In genomic region chr17:35166352-35167035, GRCm38 (mm10) we compare ENCODE assay signal across 8 mouse cellular contexts. TPM values are rescaled to one million over a fixed set of nuclear protein-coding genes. Genes with fewer than 3 reads are reported as not detected.
DNase-seq lines count a peak whose midpoint lies in the region; ATAC-seq and TF ChIP-seq lines count a peak whose summit lies in the region.

No protein-coding gene starts in this region.

- H3K9ac ChIP-seq in MEL (ENCODE audit: control insufficient read depth, low read depth, low read length, poor library complexity, severe bottlenecking), result no peak overlapping the region; the same call in 1 of the 2 replicates
- no peak overlapping the region for H3K9ac ChIP-seq in lung, postnatal 0 days (replicated peaks; ENCODE audit: low read depth)

- WGBS in large intestine, adult 2 months, result 71% methylated on average over 8 of the region's 8 CpGs
- whole genome bisulfite sequencing in lung, postnatal 0 days, result 69% methylated on average over 8 of the region's 8 CpGs

- peaks cover 3 to 13% of the 10 kb centered on the region in 2 experiments; a peak in 3 of 4 replicates for H3K4me1 ChIP-seq in MEL (ENCODE audit: control insufficient read depth in 1 of 2, insufficient read depth in 2 of 2, low read length in 2 of 2)
- H3K4me1 ChIP-seq in lung, postnatal 0 days (ENCODE audit: insufficient read depth, low read depth, low read length), result peaks cover 12% of the 10 kb centered on the region

- no peak for ATAC-seq in lung, postnatal 0 days
- ATAC-seq in erythroid progenitor cell, adult 5-6 weeks (replicated peaks; ENCODE audit: low FRiP score, poor library complexity, severe bottlenecking), result no peak

- intact Hi-C loops in heart, postnatal 10 days (cut with DNase I), result loop anchor here (2.0 kb wide), 1 partner anchor 66 kb away; the partner anchor contains the start of gene Atp6v1g2

- no peak overlapping the region for H3K4me3 ChIP-seq in MEL (ENCODE audit: control insufficient read depth in 1 of 2, insufficient read depth in 1 of 2, low read depth in 2 of 2, low read length in 2 of 2)
- no peak overlapping the region for H3K4me3 ChIP-seq in lung, postnatal 0 days (ENCODE audit: low read depth, low read length)

- peak; percentile 80 for TF ChIP-seq RAD21 in MEL (IDR thresholded peaks at IDR 0.05; ENCODE audit: low read depth, low read length)

- no peak for TF ChIP-seq EP300 in MEL (IDR thresholded peaks at IDR 0.05; ENCODE audit: low read depth in 1 of 2, low read length in 2 of 2)
- no peak for TF ChIP-seq EP300 in lung, postnatal 0 days (IDR thresholded peaks at IDR 0.05)

- DNase-seq in A20 (ENCODE audit: low read depth, low spot score), result peak; percentile 88
- peak; percentile 90 for DNase-seq in MEL (ENCODE audit: low read depth, low spot score)
- peak; percentile 81 for DNase-seq in embryo, embryonic 10.5 days (ENCODE audit: low spot score)
- DNase-seq in heart, postnatal 10 days, result peak; percentile 55 to 69
- peak; percentile 87 for DNase-seq in large intestine, adult 2 months (ENCODE audit: low read depth, low spot score)
- DNase-seq in lung, postnatal 0 days (ENCODE audit: low spot score), result peak; percentile 81
- DNase-seq in right cerebral cortex, postnatal 14 days, result peak; percentile 67

- no peaks in the 10 kb centered on the region for H3K9me3 ChIP-seq in MEL (replicated peaks; ENCODE audit: insufficient read depth, low read length)
- no peaks in the 10 kb centered on the region for H3K9me3 ChIP-seq in lung, postnatal 0 days (ENCODE audit: low read length)

- H3K4me2 ChIP-seq in lung, postnatal 0 days (replicated peaks; ENCODE audit: low read depth, low read length), result no peak overlapping the region

- peaks cover 8 to 21% of the 10 kb centered on the region in 2 experiments for H3K36me3 ChIP-seq in MEL (ENCODE audit: control insufficient read depth in 1 of 2, insufficient read depth in 2 of 2, low read length in 2 of 2)
- 0 out of 2 replicates have a peak, but pooled peaks cover 5% of the 10 kb centered on the region for H3K36me3 ChIP-seq in lung, postnatal 0 days (ENCODE audit: insufficient read depth, low read length)

- TF ChIP-seq CTCF in MEL (IDR thresholded peaks at IDR 0.05 in 2 of 3, conservative IDR thresholded peaks at IDR 0.05 in 1 of 3; ENCODE audit: control insufficient read depth in 1 of 3, insufficient read depth in 1 of 3, low read depth in 2 of 3, low read length in 3 of 3, poor library complexity in 1 of 3, severe bottlenecking in 1 of 3), result peak; percentile 46 to 93 (median 83)
- TF ChIP-seq CTCF in lung, postnatal 0 days (IDR thresholded peaks at IDR 0.05), result peak; percentile 83

- H3K27ac ChIP-seq in MEL (ENCODE audit: control insufficient read depth, low read depth, low read length), result no peak overlapping the region
- peak overlapping the region; percentile 96; the same call in 1 of the 2 replicates for H3K27ac ChIP-seq in lung, postnatal 0 days (ENCODE audit: low read length)

- no peaks in the 10 kb centered on the region for H3K27me3 ChIP-seq in MEL (ENCODE audit: control insufficient read depth in 1 of 2, insufficient read depth in 2 of 2, low read length in 2 of 2)
- no peaks in the 10 kb centered on the region for H3K27me3 ChIP-seq in lung, postnatal 0 days (replicated peaks; ENCODE audit: insufficient read depth, low read length)

- H3K79me2 ChIP-seq in MEL (ENCODE audit: control insufficient read depth, insufficient read depth, low read length, poor library complexity), result peaks cover 35% of the 10 kb centered on the region

- TF ChIP-seq POLR2A in MEL (IDR thresholded peaks at IDR 0.05; ENCODE audit: control insufficient read depth in 1 of 2, insufficient read depth in 1 of 2, low read depth in 1 of 2, low read length in 2 of 2, poor library complexity in 1 of 2), result no peak

TF ChIP-seq in MEL, 35 proteins besides CTCF, POLR2A, EP300 and RAD21:
- TF ChIP-seq ELF1 (IDR thresholded peaks at IDR 0.05; ENCODE audit: low read depth, low read length) (no peak), ZC3H11A (IDR thresholded peaks at IDR 0.05; ENCODE audit: low read depth, low read length) (peak; percentile 78), SMC3 (IDR thresholded peaks at IDR 0.05; ENCODE audit: low read depth, low read length) (peak; percentile 90), HCFC1 (IDR thresholded peaks at IDR 0.05; ENCODE audit: low read depth, low read length) (peak; percentile 29; the same call in 1 of the 2 replicates)

RNA-seq across cellular contexts. Expression of gene Prrc2a, which starts 1.8 kb away (rescaled TPM):
- total RNA-seq in MEL (2012; rRNA removed), result 87.6 and 102 TPM in 2 replicates
- 100 to 1,000 TPM in 1 of 2 experiments, 10 to 100 TPM in 1; 71.0 to 663 TPM for polyA plus RNA-seq in MEL (2012; ENCODE audit: insufficient read depth in 1 of 2, insufficient read length in 2 of 2, low read depth in 1 of 2, low replicate concordance in 2 of 2, missing spikeins in 1 of 2)
- 100 to 1,000 TPM; 195 to 211 TPM for total RNA-seq in heart, postnatal 10 days (2021)
- polyA plus RNA-seq in large intestine, adult 2 months (2012; rRNA removed), result 227 and 272 TPM in 2 replicates
- 74.1 and 86.0 TPM in 2 replicates for polyA plus RNA-seq in lung, postnatal 0 days (2015; fragmentation: Nextera tagmentation; extraction: Ambion mirVana)
- total RNA-seq in erythroid progenitor cell, adult 5-6 weeks (2015; ENCODE audit: low replicate concordance), result 227 and 234 TPM in 2 replicates
- 42.0 and 64.3 TPM in 2 replicates for total RNA-seq in erythroid progenitor cell, adult 5-6 weeks (2017; ENCODE audit: low replicate concordance)

RNA-seq across cellular contexts. Expression of gene Aif1, which starts 9.4 kb away (rescaled TPM):
- total RNA-seq in MEL (2012; rRNA removed), result 0.29 and 0.42 TPM in 2 replicates
- polyA plus RNA-seq in MEL (2012; ENCODE audit: insufficient read depth in 1 of 2, insufficient read length in 2 of 2, low read depth in 1 of 2, low replicate concordance in 2 of 2, missing spikeins in 1 of 2), result under 1 TPM in 1 of 2 experiments, not detected in 1; 0.45 TPM
- total RNA-seq in heart, postnatal 10 days (2021), result 1 to 10 TPM; 2.9 to 4.6 TPM
- 3.7 and 3.8 TPM in 2 replicates for polyA plus RNA-seq in large intestine, adult 2 months (2012; rRNA removed)
- polyA plus RNA-seq in lung, postnatal 0 days (2015; fragmentation: Nextera tagmentation; extraction: Ambion mirVana), result 9.9 and 10.3 TPM in 2 replicates
- 14.1 and 28.1 TPM in 2 replicates for total RNA-seq in erythroid progenitor cell, adult 5-6 weeks (2015; ENCODE audit: low replicate concordance)
- 3.3 and 32.3 TPM in 2 replicates for total RNA-seq in erythroid progenitor cell, adult 5-6 weeks (2017; ENCODE audit: low replicate concordance)

RNA-seq across cellular contexts. Expression of gene Lst1, which starts 21.7 kb away (rescaled TPM):
- total RNA-seq in MEL (2012; rRNA removed), result 15.2 and 16.9 TPM in 2 replicates
- 10 to 100 TPM in 1 of 2 experiments, not detected in 1; 29.0 TPM for polyA plus RNA-seq in MEL (2012; ENCODE audit: insufficient read depth in 1 of 2, insufficient read length in 2 of 2, low read depth in 1 of 2, low replicate concordance in 2 of 2, missing spikeins in 1 of 2)
- 1 to 10 TPM; 2.8 to 4.5 TPM for total RNA-seq in heart, postnatal 10 days (2021)
- 25.5 and 32.1 TPM in 2 replicates for polyA plus RNA-seq in large intestine, adult 2 months (2012; rRNA removed)
- polyA plus RNA-seq in lung, postnatal 0 days (2015; fragmentation: Nextera tagmentation; extraction: Ambion mirVana), result 24.8 and 27.5 TPM in 2 replicates
- total RNA-seq in erythroid progenitor cell, adult 5-6 weeks (2015; ENCODE audit: low replicate concordance), result 34.2 and 66.2 TPM in 2 replicates
- 48.4 and 53.5 TPM in 2 replicates for total RNA-seq in erythroid progenitor cell, adult 5-6 weeks (2017; ENCODE audit: low replicate concordance)

RNA-seq across cellular contexts. Expression of gene Ltb, which starts 27.7 kb away (rescaled TPM):
- total RNA-seq in MEL (2012; rRNA removed), result 0.75 and 1.1 TPM in 2 replicates
- polyA plus RNA-seq in MEL (2012; ENCODE audit: insufficient read depth in 1 of 2, insufficient read length in 2 of 2, low read depth in 1 of 2, low replicate concordance in 2 of 2, missing spikeins in 1 of 2), result 1 to 10 TPM in 1 of 2 experiments, not detected in 1; 1.5 TPM
- 1 to 10 TPM in 1 of 2 experiments, under 1 TPM in 1; 0.94 to 1.2 TPM for total RNA-seq in heart, postnatal 10 days (2021)
- polyA plus RNA-seq in large intestine, adult 2 months (2012; rRNA removed), result 23.4 and 35.1 TPM in 2 replicates
- polyA plus RNA-seq in lung, postnatal 0 days (2015; fragmentation: Nextera tagmentation; extraction: Ambion mirVana), result 2.3 and 3.0 TPM in 2 replicates
- total RNA-seq in erythroid progenitor cell, adult 5-6 weeks (2015; ENCODE audit: low replicate concordance), result 1.8 and 8.0 TPM in 2 replicates
- 0.30 and 10.0 TPM in 2 replicates for total RNA-seq in erythroid progenitor cell, adult 5-6 weeks (2017; ENCODE audit: low replicate concordance)

RNA-seq across cellular contexts. Expression of gene Bag6, which starts 31.5 kb away (rescaled TPM):
- total RNA-seq in MEL (2012; rRNA removed), result 98.2 and 102 TPM in 2 replicates
- polyA plus RNA-seq in MEL (2012; ENCODE audit: insufficient read depth in 1 of 2, insufficient read length in 2 of 2, low read depth in 1 of 2, low replicate concordance in 2 of 2, missing spikeins in 1 of 2), result 100 to 1,000 TPM in 1 of 2 experiments, not detected in 1; 283 TPM
- 100 to 1,000 TPM; 285 to 291 TPM for total RNA-seq in heart, postnatal 10 days (2021)
- 103 and 147 TPM in 2 replicates for polyA plus RNA-seq in large intestine, adult 2 months (2012; rRNA removed)
- 34.8 and 35.8 TPM in 2 replicates for polyA plus RNA-seq in lung, postnatal 0 days (2015; fragmentation: Nextera tagmentation; extraction: Ambion mirVana)
- 70.6 and 96.0 TPM in 2 replicates for total RNA-seq in erythroid progenitor cell, adult 5-6 weeks (2015; ENCODE audit: low replicate concordance)
- 54.5 and 81.8 TPM in 2 replicates for total RNA-seq in erythroid progenitor cell, adult 5-6 weeks (2017; ENCODE audit: low replicate concordance)
